Mouse (Mus musculus): ENCODE measurements around the gene H2al1i. TPM values are rescaled to one million over a fixed set of nuclear protein-coding genes. Genes with fewer than 3 reads are reported as not detected.

H2al1i gene
- total RNA-seq, 1 experiment, result not detected

DNA sequence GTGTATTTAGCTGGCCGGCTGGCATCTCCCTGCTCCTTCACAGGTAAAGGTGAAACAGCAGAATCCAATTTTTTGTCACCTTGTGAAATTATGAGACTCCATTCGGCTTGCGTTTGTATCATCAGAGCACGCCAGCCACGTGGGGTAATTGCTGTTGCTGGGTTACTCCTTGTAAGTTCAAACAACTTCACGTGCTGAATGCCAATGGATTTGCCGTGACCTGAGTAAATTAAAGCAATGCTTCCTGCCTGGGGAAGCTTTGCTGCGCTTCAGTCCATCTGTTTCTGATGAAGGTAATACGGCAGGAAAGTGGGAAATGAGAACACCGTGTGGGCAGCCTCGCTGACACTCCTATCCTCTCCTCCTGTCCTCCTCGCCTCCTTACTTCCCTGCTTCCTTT lies 40.7 kb downstream of the H2al1i start:
- no peak for DNase-seq (ENCODE audit: low read depth, low spot score)
- no peak overlapping the region for H3K27ac ChIP-seq (ENCODE audit: insufficient read depth, low read depth, low read length, poor library complexity, severe bottlenecking)
- H3K4me1 ChIP-seq (ENCODE audit: control insufficient read depth in 2 of 2, insufficient read depth in 2 of 2, low read length in 2 of 2, poor library complexity in 1 of 2), result no peaks in the 10 kb centered on the region
- TF ChIP-seq ZC3H11A (IDR thresholded peaks at IDR 0.05; ENCODE audit: borderline replicate concordance, low read depth, low read length) (no peak), HCFC1 (IDR thresholded peaks at IDR 0.05; ENCODE audit: borderline replicate concordance, insufficient read depth, low read length) (no peak), MAFK (IDR thresholded peaks at IDR 0.05; ENCODE audit: insufficient read depth, low read depth, low read length) (no peak), ZNF384 (IDR thresholded peaks at IDR 0.05; ENCODE audit: low read depth, low read length) (no peak), CHD2 (IDR thresholded peaks at IDR 0.05; ENCODE audit: low read depth, low read length) (no peak)
- no peak overlapping the region for H3K4me3 ChIP-seq (ENCODE audit: insufficient read depth in 1 of 2, low read depth in 1 of 2, low read length in 2 of 2, poor library complexity in 1 of 2, severe bottlenecking in 1 of 2)
- H3K9me3 ChIP-seq (ENCODE audit: control insufficient read depth, insufficient read depth, low read depth, low read length), result no peaks in the 10 kb centered on the region
- in situ Hi-C loops (cut with MboI; ENCODE audit: low sequenced_read_pairs in 2 of 2, unreplicated experiment in 2 of 2), result no loop called here
- H3K36me3 ChIP-seq (ENCODE audit: control insufficient read depth, insufficient read depth, low read length, poor library complexity, severe bottlenecking), result no peaks in the 10 kb centered on the region
- no peak overlapping the region for H3K9ac ChIP-seq (ENCODE audit: insufficient read depth, low read depth, low read length, poor library complexity, severe bottlenecking)

Other genes starting within 250 kb of the H2al1i start
- not detected in 2 replicates for gene H2al1a, start 25.4 kb upstream of the H2al1i start, total RNA-seq (2012; rRNA removed)
- gene H2al1b, start 22.2 kb upstream of the H2al1i start, total RNA-seq (2012; rRNA removed), result not detected in 2 replicates
- not detected in 2 replicates for gene H2al1c, start 19.0 kb upstream of the H2al1i start, total RNA-seq (2012; rRNA removed)
- not detected in 2 replicates for gene H2al1d, start 15.8 kb upstream of the H2al1i start, total RNA-seq (2012; rRNA removed)
- gene H2al1e, start 12.7 kb upstream of the H2al1i start, total RNA-seq (2012; rRNA removed), result not detected in 2 replicates
- gene H2al1f, start 9.5 kb upstream of the H2al1i start, total RNA-seq (2012; rRNA removed), result not detected in 2 replicates
- gene H2al1g, start 6.4 kb upstream of the H2al1i start, total RNA-seq (2012; rRNA removed), result not detected in 2 replicates
- gene H2al1h, start 3.2 kb upstream of the H2al1i start, total RNA-seq (2012; rRNA removed), result not detected in 2 replicates
- gene H2al1j, start 3.2 kb downstream of the H2al1i start, total RNA-seq (2012; rRNA removed), result not detected in 2 replicates

All from ES-E14 (cell line).